Mouse (Mus musculus) CH12.LX (cell line): ENCODE measurements around the gene Atxn3. TPM values are rescaled to one million over a fixed set of nuclear protein-coding genes. Genes with fewer than 3 reads are reported as not detected.
"Not testable (repeated sequence)": the region's sequence is repeated elsewhere in the genome, so short reads cannot be mapped to it uniquely, and the experiment has no call there.

ENCODE experiments used
- DNase-seq: peaks from one replicate; pipeline ENCODE4 v3.0.0-alpha.2; 2013; ENCODE audit errors: extremely low read depth
- H3K27ac ChIP-seq: 2 replicates; pipeline ENCODE4 v1.5.1; 2012; ENCODE audit warnings: low read depth, mild to moderate bottlenecking, control low read depth, moderate library complexity; ENCODE audit not compliant: insufficient read depth
- H3K27me3 ChIP-seq: replicated peaks from 2 replicates; pipeline ENCODE3; 2012; ENCODE audit warnings: inconsistent platforms
- H3K36me3 ChIP-seq, 2 experiments: replicated peaks in 1 of 2; 2 replicates each; pipeline versions ENCODE3 to v1.6.1; 2012; ENCODE audit warnings: inconsistent platforms in 1 of 2, low read length in 1 of 2, mild to moderate bottlenecking in 1 of 2, mixed read lengths in 1 of 2, moderate library complexity in 1 of 2; ENCODE audit not compliant: control insufficient read depth in 1 of 2, insufficient read depth in 1 of 2
- H3K4me1 ChIP-seq, 2 experiments: 2 replicates each; pipeline ENCODE4 v1.6.1; 2012; ENCODE audit warnings: inconsistent platforms in 1 of 2, moderate library complexity in 1 of 2; ENCODE audit not compliant: insufficient read depth in 2 of 2, control insufficient read depth in 1 of 2
- H3K4me2 ChIP-seq: 2 replicates; pipeline ENCODE4 v1.6.1; 2012; ENCODE audit warnings: low read depth, mild to moderate bottlenecking, control low read depth; ENCODE audit not compliant: poor library complexity, insufficient read depth, severe bottlenecking
- H3K4me3 ChIP-seq, 3 experiments: fragments of 150-350 bp in 1 of 3; sonication (generic) in 1 of 3; replicated peaks in 1 of 3; 2 replicates each; pipeline versions ENCODE3 to v1.5.1; 2011 to 2012; ENCODE audit warnings: low read depth in 2 of 3, low read length in 2 of 3, mild to moderate bottlenecking in 2 of 3, moderate library complexity in 2 of 3, control low read depth in 1 of 3, improper control_type of control experiment in 1 of 3, inconsistent platforms in 1 of 3, mixed read lengths in 1 of 3; ENCODE audit not compliant: poor library complexity in 1 of 3
- H3K79me2 ChIP-seq: replicated peaks from 2 replicates; pipeline ENCODE4 v1.6.1; 2012; ENCODE audit warnings: mild to moderate bottlenecking, moderate library complexity; ENCODE audit not compliant: control insufficient read depth, poor library complexity, insufficient read depth, severe bottlenecking; ENCODE audit errors: extremely low read depth
- H3K9ac ChIP-seq: 2 replicates; pipeline ENCODE4 v1.6.1; 2012; ENCODE audit warnings: low read depth, mild to moderate bottlenecking, control low read depth, moderate library complexity; ENCODE audit not compliant: insufficient read depth
- H3K9me3 ChIP-seq: replicated peaks from 2 replicates; pipeline ENCODE3; 2012; ENCODE audit warnings: low read length, inconsistent platforms, mixed read lengths
- CHD1 ChIP-seq: IDR thresholded peaks from 2 replicates; pipeline ENCODE4 v1.6.1; 2012; ENCODE audit warnings: low read depth, low read length, improper control_type of control experiment, inconsistent platforms
- EP300 ChIP-seq: IDR thresholded peaks from 2 replicates; pipeline ENCODE4 v1.6.1; 2011; ENCODE audit warnings: low read length, improper control_type of control experiment
- IRF4 ChIP-seq: IDR thresholded peaks from 2 replicates; pipeline ENCODE4 v1.6.1; 2014; ENCODE audit warnings: low read depth, mild to moderate bottlenecking, inconsistent platforms, low read length, improper control_type of control experiment
- JUN ChIP-seq: IDR thresholded peaks from 2 replicates; pipeline ENCODE4 v1.6.1; 2011; ENCODE audit warnings: low read depth, mild to moderate bottlenecking, low read length, improper control_type of control experiment, moderate library complexity; ENCODE audit not compliant: insufficient read depth
- POLR2A ChIP-seq: IDR thresholded peaks from 2 replicates; pipeline ENCODE4 v1.6.1; 2011; ENCODE audit warnings: low read depth, mild to moderate bottlenecking, improper control_type of control experiment, low read length
- SIN3A ChIP-seq: IDR thresholded peaks from 2 replicates; pipeline ENCODE4 v1.6.1; 2012; ENCODE audit warnings: low read length, improper control_type of control experiment, inconsistent platforms
- ZKSCAN1 ChIP-seq: IDR thresholded peaks from 2 replicates; pipeline ENCODE4 v1.6.1; 2012; ENCODE audit warnings: low read depth, inconsistent platforms, low read length, improper control_type of control experiment, borderline replicate concordance
- ZMIZ1 ChIP-seq: IDR thresholded peaks from 2 replicates; pipeline ENCODE4 v1.6.1; 2012; ENCODE audit warnings: low read depth, mild to moderate bottlenecking, inconsistent platforms, low read length, improper control_type of control experiment
- ZNF384 ChIP-seq: IDR thresholded peaks from 2 replicates; pipeline ENCODE4 v1.6.1; 2012; ENCODE audit warnings: low read depth, low read length, improper control_type of control experiment, inconsistent platforms
- dilution Hi-C: fragments of 300-500 bp; cut with MboI; formaldehyde crosslinking; loops from 2 replicates; pipeline ENCODE4 v1.14.3; 2020; ENCODE audit warnings: low sequenced_read_pairs; ENCODE audit not compliant: extremely low pct_unique_long_range_greater_than_20kb, extremely low pct_ligation_motif_present
- in situ Hi-C: fragments of 300-500 bp; cut with MboI; formaldehyde crosslinking; loops from 3 replicates; pipeline ENCODE4 v1.14.3; 2019; ENCODE audit warnings: low sequenced_read_pairs, low pct_ligation_motif_present, low pct_unique_long_range_greater_than_20kb, mixed read lengths
- polyA plus RNA-seq: library from polyadenylated mRNA; unstranded; fragments of >175 nt; gene quantifications from 2 replicates; pipeline ENCODE4 v1.2.1, GENCODE M21; 2012; ENCODE audit warnings: low read depth; ENCODE audit not compliant: insufficient read length
- total RNA-seq, 2 experiments: library from RNA; depleted of rRNA; stranded (reverse); fragments of 300-350 nt in 1 of 2; fragments of >200 nt in 1 of 2; gene quantifications; 2 replicates each; pipeline ENCODE4 v1.2.3; 2012 to 2014

Atxn3 gene
- total and polyA plus RNA-seq, 3 experiments = 10.8 to 24.4 (median 21.8) TPM

GRCm38 (mm10) chr12:101958556-101958955 lies 510 bp upstream of the Atxn3 start:
- H3K4me3 ChIP-seq = peak overlapping the region in 2 of 3 experiments; percentile 54 to 92
- H3K36me3 ChIP-seq = peaks cover 0 to 9% of the 10 kb centered on the region in 2 experiments
- peaks cover 8 to 31% of the 10 kb centered on the region in 2 experiments; a peak in 3 of 4 replicates for H3K4me1 ChIP-seq
- dilution Hi-C loops = no loop called here
- H3K27me3 ChIP-seq = no peaks in the 10 kb centered on the region
- H3K4me2 ChIP-seq = peak overlapping the region; percentile 95
- in situ Hi-C loops = no loop called here
- H3K9me3 ChIP-seq = peaks cover 4% of the 10 kb centered on the region
- H3K79me2 ChIP-seq = peaks cover 4% of the 10 kb centered on the region
- TF ChIP-seq SIN3A (peak; percentile 21; the same call in 1 of the 2 replicates), ZMIZ1 (no peak), CHD1 (peak; percentile 79; the same call in 1 of the 2 replicates), IRF4 (peak; percentile 35; the same call in 1 of the 2 replicates), EP300 (0 out of 2 replicates have a peak, but pooled peaks have one; percentile 30)
- peak; percentile 56 for DNase-seq
- H3K27ac ChIP-seq = 0 out of 2 replicates have a peak overlapping the region, but pooled peaks have one; percentile 58
- H3K9ac ChIP-seq = peak overlapping the region; percentile 85

GRCm38 (mm10) chr12:101957079-101957941 lies 736 bp downstream of the Atxn3 start:
- Histone ChIP-seq H3K4me3 (peak overlapping the region; percentile 88 to 96 (median 92)), H3K36me3 (peaks cover 0 to 9% of the 10 kb centered on the region in 2 experiments), H3K4me1 (peaks cover 8 to 31% of the 10 kb centered on the region in 2 experiments; a peak in 3 of 4 replicates), H3K27ac (no peak overlapping the region), H3K4me2 (peak overlapping the region; percentile 89), H3K79me2 (peaks cover 4% of the 10 kb centered on the region), H3K9me3 (peaks cover 4% of the 10 kb centered on the region), H3K9ac (peak overlapping the region; percentile 74), H3K27me3 (no peaks in the 10 kb centered on the region)
- TF ChIP-seq IRF4 = no peak
- TF ChIP-seq JUN = no peak
- TF ChIP-seq POLR2A = no peak
- no peak for TF ChIP-seq ZNF384
- TF ChIP-seq ZKSCAN1 = no peak
- DNase-seq = no peak
- in situ Hi-C loops = no loop called here
- dilution Hi-C loops = no loop called here

GRCm38 (mm10) chr12:101955821-101956220 lies 2.2 kb downstream of the Atxn3 start:
- H3K27ac ChIP-seq, H3K9ac ChIP-seq, H3K27me3 ChIP-seq, DNase-seq, dilution Hi-C loops, H3K4me2 ChIP-seq, H3K9me3 ChIP-seq, in situ Hi-C loops, H3K79me2 ChIP-seq, H3K4me3 ChIP-seq: not testable (repeated sequence)
- Histone ChIP-seq H3K4me1 (peaks cover 8 to 31% of the 10 kb centered on the region in 2 experiments; a peak in 3 of 4 replicates), H3K36me3 (peaks cover 0 to 18% of the 10 kb centered on the region in 2 experiments)
